Mouse (Mus musculus) adrenal gland, postnatal 14 days (tissue): ENCODE measurements around the gene Acot12. TPM values are rescaled to one million over a fixed set of nuclear protein-coding genes. Genes with fewer than 3 reads are reported as not detected.
"Not testable (repeated sequence)": the region's sequence is repeated elsewhere in the genome, so short reads cannot be mapped to it uniquely, and the experiment has no call there.

Experiments
- DNase-seq: peaks from one replicate; pipeline ENCODE4 v3.0.0; 2021; ENCODE audit warnings: mixed read lengths
- total RNA-seq: library from RNA; stranded (reverse); gene quantifications from 2 replicates; pipeline ENCODE4 v1.2.3, GENCODE M21; 2021

Gene Acot12
- total RNA-seq, 1 experiment from 2014 or later = 11.7 TPM

- no peak for DNase-seq
Measured at GRCm38 (mm10) chr13:91759791-91760190, 18.5 kb downstream of the Acot12 start.

GRCm38 (mm10) chr13:91760302-91761050 is 19.2 kb downstream of the Acot12 start:
- peak; percentile 39 for DNase-seq

GRCm38 (mm10) chr13:91761654-91762445 is 20.5 kb downstream of the Acot12 start:
- peak; percentile 35 for DNase-seq

GRCm38 (mm10) chr13:91763654-91764053 is 22.3 kb downstream of the Acot12 start:
- DNase-seq = not testable (repeated sequence)

GRCm38 (mm10) chr13:91765627-91766026 is 24.3 kb downstream of the Acot12 start:
- DNase-seq = no peak

GRCm38 (mm10) chr13:91768683-91769651 is 27.7 kb downstream of the Acot12 start:
- no peak for DNase-seq

GRCm38 (mm10) chr13:91778092-91778491 is 36.8 kb downstream of the Acot12 start:
- DNase-seq = no peak

GRCm38 (mm10) chr13:91779892-91780291 is 38.6 kb downstream of the Acot12 start:
- DNase-seq = no peak

GRCm38 (mm10) chr13:91792035-91792434 is 50.7 kb downstream of the Acot12 start:
- DNase-seq = no peak

- no peak for DNase-seq
Measured at GRCm38 (mm10) chr13:91794926-91795436, 53.7 kb downstream of the Acot12 start.

- DNase-seq = no peak
Measured at GRCm38 (mm10) chr13:91795593-91795992, 54.3 kb downstream of the Acot12 start.

GRCm38 (mm10) chr13:91796003-91796402 is 54.7 kb downstream of the Acot12 start:
- no peak for DNase-seq

- no peak for DNase-seq
Measured at GRCm38 (mm10) chr13:91796916-91797315, 55.6 kb downstream of the Acot12 start.

GRCm38 (mm10) chr13:91797442-91797841 is 56.1 kb downstream of the Acot12 start:
- no peak for DNase-seq

- no peak for DNase-seq
Measured at GRCm38 (mm10) chr13:91801726-91802125, 60.4 kb downstream of the Acot12 start.

- peak; percentile 92 for DNase-seq
Measured at GRCm38 (mm10) chr13:91807155-91807839, 66.0 kb downstream of the Acot12 start, which contains the start of gene Zcchc9. Zcchc9 (minus strand) TSS chr13:91807705.

- DNase-seq = peak; percentile 28
Measured at GRCm38 (mm10) chr13:91807874-91808575, 66.7 kb downstream of the Acot12 start.

- DNase-seq = no peak
Measured at GRCm38 (mm10) chr13:91809476-91809875, 68.2 kb downstream of the Acot12 start.

GRCm38 (mm10) chr13:91814670-91815069 is 73.4 kb downstream of the Acot12 start:
- no peak for DNase-seq

GRCm38 (mm10) chr13:91823735-91824134 is 82.4 kb downstream of the Acot12 start:
- DNase-seq = no peak
